Mouse (Mus musculus): ENCODE results near the gene Asb4.
"Not testable (repeated sequence)": the region's sequence is repeated elsewhere in the genome, so short reads cannot be mapped to it uniquely, and the experiment has no call there.

- TF ChIP-seq CTCF (IDR thresholded peaks at IDR 0.05; ENCODE audit: low read depth, low read length); POLR2A (IDR thresholded peaks at IDR 0.05; ENCODE audit: extremely low read depth, insufficient read depth, low read length): not testable (repeated sequence)
Observed at GRCm38 (mm10) chr6:5339283-5339682, 43.9 kb upstream of the Asb4 start.
